Mouse (Mus musculus): ENCODE results near the gene Tmprss2. TPM values are rescaled to one million over a fixed set of nuclear protein-coding genes. Genes with fewer than 3 reads are reported as not detected.
A peak's percentile ranks its signal among the peaks of the same experiment; 100 is the strongest.

The Tmprss2 gene
- polyA plus RNA-seq, 1 experiment, result not detected

DNA sequence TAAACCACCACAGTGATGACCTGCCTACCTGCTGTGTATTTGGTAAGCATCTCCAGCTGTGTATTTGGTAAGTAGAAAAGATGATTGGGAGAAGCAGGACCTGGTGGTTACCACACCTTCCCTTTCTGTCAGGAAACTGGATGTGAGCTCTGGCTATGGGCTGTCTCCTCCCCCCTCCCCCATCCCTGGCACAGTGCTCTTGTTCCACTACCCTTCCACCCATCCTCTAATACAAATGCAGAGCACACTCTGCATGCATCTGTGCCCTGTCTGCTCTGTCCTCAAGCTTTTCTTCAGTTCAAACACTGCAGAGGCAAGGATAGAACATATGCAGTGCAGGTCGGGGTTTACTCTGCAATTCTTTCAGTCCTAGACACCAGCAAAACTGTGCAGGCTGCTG is 76.5 kb downstream of the Tmprss2 start:
- H3K79me3 ChIP-seq (ENCODE audit: low read depth), result no peaks in the 10 kb centered on the region
- TF ChIP-seq MYOD1 (IDR thresholded peaks at IDR 0.05; ENCODE audit: control insufficient read depth, insufficient read length, low read depth) (no peak), FOSL1 (IDR thresholded peaks at IDR 0.05; ENCODE audit: insufficient read depth, low read length, poor library complexity, severe bottlenecking) (no peak), CTCF (IDR thresholded peaks at IDR 0.05; ENCODE audit: control insufficient read depth, insufficient read depth, insufficient read length) (no peak), CEBPB (IDR thresholded peaks at IDR 0.05; ENCODE audit: low read depth) (no peak), MAX (IDR thresholded peaks at IDR 0.05) (no peak), USF1 (IDR thresholded peaks at IDR 0.05; ENCODE audit: low read depth) (no peak), MYOG (IDR thresholded peaks at IDR 0.05; ENCODE audit: control insufficient read depth, extremely low read depth, insufficient read length) (no peak)
- H3ac ChIP-seq (ENCODE audit: control insufficient read depth, insufficient read length, low read depth), result no peak overlapping the region
- H3K27me3 ChIP-seq (ENCODE audit: control insufficient read depth, insufficient read depth, insufficient read length), result no peaks in the 10 kb centered on the region
- H3K36me3 ChIP-seq (ENCODE audit: control insufficient read depth, insufficient read depth), result no peaks in the 10 kb centered on the region
- peak overlapping the region; percentile 21 for H3K4me3 ChIP-seq (ENCODE audit: insufficient read depth, poor library complexity, severe bottlenecking)
- H3K79me2 ChIP-seq (ENCODE audit: control insufficient read depth, insufficient read depth), result no peaks in the 10 kb centered on the region

DNA sequence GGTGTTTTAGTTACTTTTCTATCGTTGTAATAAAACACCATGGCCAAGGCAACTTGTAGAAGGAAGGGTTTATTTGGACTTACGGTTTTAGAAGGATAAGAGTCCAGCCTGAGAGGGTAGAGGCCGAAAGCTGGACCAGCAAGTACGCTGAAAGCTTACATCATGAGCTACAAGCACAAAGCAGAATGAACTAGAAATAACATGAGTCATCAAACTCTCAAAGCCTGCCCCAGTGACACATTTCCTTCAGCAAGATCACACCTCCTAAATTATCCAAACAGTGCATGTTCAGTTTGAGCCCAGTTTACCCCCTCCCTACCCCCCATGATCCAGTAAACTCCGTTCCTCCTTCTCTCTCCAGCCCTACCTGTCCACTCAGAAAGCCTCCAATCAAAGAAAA is 77.2 kb downstream of the Tmprss2 start:
- H3ac ChIP-seq (ENCODE audit: control insufficient read depth, insufficient read length, low read depth), result no peak overlapping the region
- H3K36me3 ChIP-seq (ENCODE audit: control insufficient read depth, insufficient read depth), result no peaks in the 10 kb centered on the region
- no peaks in the 10 kb centered on the region for H3K27me3 ChIP-seq (ENCODE audit: control insufficient read depth, insufficient read depth, insufficient read length)
- H3K4me3 ChIP-seq (ENCODE audit: insufficient read depth, poor library complexity, severe bottlenecking), result no peak overlapping the region
- H3K79me3 ChIP-seq (ENCODE audit: low read depth), result no peaks in the 10 kb centered on the region
- TF ChIP-seq CTCF (IDR thresholded peaks at IDR 0.05; ENCODE audit: control insufficient read depth, insufficient read depth, insufficient read length) (no peak), USF1 (IDR thresholded peaks at IDR 0.05; ENCODE audit: low read depth) (no peak), MAX (IDR thresholded peaks at IDR 0.05) (no peak), MYOG (IDR thresholded peaks at IDR 0.05; ENCODE audit: control insufficient read depth, extremely low read depth, insufficient read length) (no peak), CEBPB (IDR thresholded peaks at IDR 0.05; ENCODE audit: low read depth) (no peak), MYOD1 (IDR thresholded peaks at IDR 0.05; ENCODE audit: control insufficient read depth, insufficient read length, low read depth) (no peak), FOSL1 (IDR thresholded peaks at IDR 0.05; ENCODE audit: insufficient read depth, low read length, poor library complexity, severe bottlenecking) (no peak)
- H3K79me2 ChIP-seq (ENCODE audit: control insufficient read depth, insufficient read depth), result no peaks in the 10 kb centered on the region

DNA sequence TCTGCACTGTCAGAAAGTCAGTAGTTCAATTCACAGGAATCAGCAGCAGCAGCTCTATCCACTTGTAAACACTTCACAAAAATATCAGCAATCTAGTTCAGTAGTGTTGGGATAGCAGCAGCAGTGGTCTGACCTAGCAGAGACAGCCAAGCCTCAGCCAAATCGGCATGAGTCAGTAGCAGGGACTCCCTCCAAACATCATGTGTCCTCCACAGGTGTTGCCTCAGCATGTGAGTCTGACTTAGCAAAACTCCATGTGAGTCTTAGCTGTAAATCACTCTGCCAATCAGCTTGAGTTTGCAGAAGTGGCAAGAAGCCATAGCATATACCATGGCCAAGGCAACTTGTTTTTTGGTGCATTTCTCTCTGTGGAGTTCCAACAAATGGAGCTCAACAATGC is 77.9 kb downstream of the Tmprss2 start:
- Histone ChIP-seq H3K36me3 (ENCODE audit: control insufficient read depth, insufficient read depth) (no peaks in the 10 kb centered on the region), H3K79me3 (ENCODE audit: low read depth) (no peaks in the 10 kb centered on the region), H3K79me2 (ENCODE audit: control insufficient read depth, insufficient read depth) (no peaks in the 10 kb centered on the region), H3K4me3 (ENCODE audit: insufficient read depth, poor library complexity, severe bottlenecking) (no peak overlapping the region), H3ac (ENCODE audit: control insufficient read depth, insufficient read length, low read depth) (no peak overlapping the region), H3K27me3 (ENCODE audit: control insufficient read depth, insufficient read depth, insufficient read length) (no peaks in the 10 kb centered on the region)
- TF ChIP-seq USF1 (IDR thresholded peaks at IDR 0.05; ENCODE audit: low read depth) (no peak), MYOD1 (IDR thresholded peaks at IDR 0.05; ENCODE audit: control insufficient read depth, insufficient read length, low read depth) (no peak), CEBPB (IDR thresholded peaks at IDR 0.05; ENCODE audit: low read depth) (no peak), FOSL1 (IDR thresholded peaks at IDR 0.05; ENCODE audit: insufficient read depth, low read length, poor library complexity, severe bottlenecking) (no peak), MAX (IDR thresholded peaks at IDR 0.05) (no peak), MYOG (IDR thresholded peaks at IDR 0.05; ENCODE audit: control insufficient read depth, extremely low read depth, insufficient read length) (no peak), CTCF (IDR thresholded peaks at IDR 0.05; ENCODE audit: control insufficient read depth, insufficient read depth, insufficient read length) (no peak)

DNA sequence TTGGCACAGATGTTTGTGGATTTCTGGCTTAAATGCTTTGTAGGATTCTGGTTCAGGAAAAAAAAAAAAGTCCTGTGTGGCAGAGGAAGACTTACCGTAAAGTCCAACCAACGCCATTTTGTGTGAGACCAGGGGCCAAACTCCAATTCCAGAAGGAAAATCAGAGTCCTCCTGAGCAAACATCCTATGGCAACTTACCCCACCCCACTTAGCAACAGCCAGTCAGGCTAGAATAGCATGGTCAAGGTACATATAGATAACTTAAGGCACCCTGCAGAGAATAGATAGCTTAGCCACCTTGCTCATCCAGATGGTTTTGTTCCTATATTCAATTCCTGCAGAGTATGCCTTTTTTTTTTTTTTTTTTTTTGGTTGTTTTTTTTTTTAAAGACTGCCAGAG is 81.8 kb downstream of the Tmprss2 start:
- Histone ChIP-seq H3K4me3 (ENCODE audit: insufficient read depth, poor library complexity, severe bottlenecking) (no peak overlapping the region), H3K36me3 (ENCODE audit: control insufficient read depth, insufficient read depth) (no peaks in the 10 kb centered on the region), H3ac (ENCODE audit: control insufficient read depth, insufficient read length, low read depth) (no peak overlapping the region), H3K79me3 (ENCODE audit: low read depth) (no peaks in the 10 kb centered on the region), H3K27me3 (ENCODE audit: control insufficient read depth, insufficient read depth, insufficient read length) (no peaks in the 10 kb centered on the region), H3K79me2 (ENCODE audit: control insufficient read depth, insufficient read depth) (no peaks in the 10 kb centered on the region)
- TF ChIP-seq MYOD1 (IDR thresholded peaks at IDR 0.05; ENCODE audit: control insufficient read depth, insufficient read length, low read depth) (no peak), MYOG (IDR thresholded peaks at IDR 0.05; ENCODE audit: control insufficient read depth, extremely low read depth, insufficient read length) (no peak), USF1 (IDR thresholded peaks at IDR 0.05; ENCODE audit: low read depth) (no peak), MAX (IDR thresholded peaks at IDR 0.05) (no peak), CTCF (IDR thresholded peaks at IDR 0.05; ENCODE audit: control insufficient read depth, insufficient read depth, insufficient read length) (no peak), CEBPB (IDR thresholded peaks at IDR 0.05; ENCODE audit: low read depth) (no peak), FOSL1 (IDR thresholded peaks at IDR 0.05; ENCODE audit: insufficient read depth, low read length, poor library complexity, severe bottlenecking) (no peak)

DNA sequence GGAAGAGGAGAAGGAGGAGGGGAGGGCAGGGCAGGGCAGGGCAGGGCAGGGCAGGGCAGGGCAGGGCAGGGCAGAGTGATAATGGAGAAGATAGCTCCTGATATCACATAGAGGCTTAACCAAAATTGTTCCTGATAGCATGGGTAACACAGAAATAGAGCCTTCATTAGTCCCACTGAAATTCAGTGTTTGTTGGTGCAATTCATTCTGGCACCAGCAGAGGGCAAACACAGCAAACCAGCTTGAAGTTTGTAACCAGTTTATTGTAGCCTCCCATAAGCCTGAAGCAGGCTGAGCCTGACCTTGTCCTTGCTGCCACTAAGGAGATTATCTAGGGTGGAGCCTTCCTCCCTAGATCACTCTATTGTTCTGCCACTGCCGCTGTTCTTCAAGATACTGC is 88.0 kb downstream of the Tmprss2 start:
- no peak overlapping the region for H3K4me3 ChIP-seq (ENCODE audit: insufficient read depth, poor library complexity, severe bottlenecking)

DNA sequence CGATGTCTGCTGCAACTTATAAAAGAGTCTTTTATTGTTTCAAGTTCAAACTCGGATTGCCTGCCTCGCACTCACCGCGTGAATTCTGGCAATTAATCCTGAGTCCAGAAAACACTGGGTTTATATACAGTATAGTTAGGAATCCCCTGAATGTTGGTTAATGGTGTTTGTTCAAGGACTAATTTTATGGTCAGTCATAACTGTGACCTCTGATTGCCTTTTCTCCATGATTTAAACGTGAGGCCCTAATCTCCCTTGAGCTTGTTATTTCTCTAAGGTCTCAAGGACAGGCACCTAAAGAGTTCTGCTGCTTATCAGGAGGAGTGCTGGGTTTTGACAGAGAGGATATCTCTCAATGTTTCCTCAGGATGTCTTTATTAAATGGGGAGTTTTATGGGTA is 89.0 kb downstream of the Tmprss2 start:
- no peaks in the 10 kb centered on the region for H3K79me2 ChIP-seq (ENCODE audit: control insufficient read depth, insufficient read depth)
- no peaks in the 10 kb centered on the region for H3K27me3 ChIP-seq (ENCODE audit: control insufficient read depth, insufficient read depth, insufficient read length)
- TF ChIP-seq MYOD1 (IDR thresholded peaks at IDR 0.05; ENCODE audit: control insufficient read depth, insufficient read length, low read depth) (no peak), CEBPB (IDR thresholded peaks at IDR 0.05; ENCODE audit: low read depth) (no peak), FOSL1 (IDR thresholded peaks at IDR 0.05; ENCODE audit: insufficient read depth, low read length, poor library complexity, severe bottlenecking) (no peak), MYOG (IDR thresholded peaks at IDR 0.05; ENCODE audit: control insufficient read depth, extremely low read depth, insufficient read length) (no peak), CTCF (IDR thresholded peaks at IDR 0.05; ENCODE audit: control insufficient read depth, insufficient read depth, insufficient read length) (no peak), USF1 (IDR thresholded peaks at IDR 0.05; ENCODE audit: low read depth) (no peak), MAX (IDR thresholded peaks at IDR 0.05) (no peak)
- no peak overlapping the region for H3K4me3 ChIP-seq (ENCODE audit: insufficient read depth, poor library complexity, severe bottlenecking)
- no peaks in the 10 kb centered on the region for H3K36me3 ChIP-seq (ENCODE audit: control insufficient read depth, insufficient read depth)
- no peak overlapping the region for H3ac ChIP-seq (ENCODE audit: control insufficient read depth, insufficient read length, low read depth)
- no peaks in the 10 kb centered on the region for H3K79me3 ChIP-seq (ENCODE audit: low read depth)

More for the DNA sequence above, 88.0 kb downstream of the Tmprss2 start:
- Histone ChIP-seq H3ac (ENCODE audit: control insufficient read depth, insufficient read length, low read depth) (no peak overlapping the region), H3K79me3 (ENCODE audit: low read depth) (no peaks in the 10 kb centered on the region), H3K36me3 (ENCODE audit: control insufficient read depth, insufficient read depth) (no peaks in the 10 kb centered on the region), H3K79me2 (ENCODE audit: control insufficient read depth, insufficient read depth) (no peaks in the 10 kb centered on the region), H3K27me3 (ENCODE audit: control insufficient read depth, insufficient read depth, insufficient read length) (no peaks in the 10 kb centered on the region)
- TF ChIP-seq MYOG (IDR thresholded peaks at IDR 0.05; ENCODE audit: control insufficient read depth, extremely low read depth, insufficient read length) (no peak), CTCF (IDR thresholded peaks at IDR 0.05; ENCODE audit: control insufficient read depth, insufficient read depth, insufficient read length) (peak; percentile 11)

Data from C2C12 (cell line).